Mouse (Mus musculus): ENCODE data around the gene Tnfsf13.

Gene Tnfsf13

DNA sequence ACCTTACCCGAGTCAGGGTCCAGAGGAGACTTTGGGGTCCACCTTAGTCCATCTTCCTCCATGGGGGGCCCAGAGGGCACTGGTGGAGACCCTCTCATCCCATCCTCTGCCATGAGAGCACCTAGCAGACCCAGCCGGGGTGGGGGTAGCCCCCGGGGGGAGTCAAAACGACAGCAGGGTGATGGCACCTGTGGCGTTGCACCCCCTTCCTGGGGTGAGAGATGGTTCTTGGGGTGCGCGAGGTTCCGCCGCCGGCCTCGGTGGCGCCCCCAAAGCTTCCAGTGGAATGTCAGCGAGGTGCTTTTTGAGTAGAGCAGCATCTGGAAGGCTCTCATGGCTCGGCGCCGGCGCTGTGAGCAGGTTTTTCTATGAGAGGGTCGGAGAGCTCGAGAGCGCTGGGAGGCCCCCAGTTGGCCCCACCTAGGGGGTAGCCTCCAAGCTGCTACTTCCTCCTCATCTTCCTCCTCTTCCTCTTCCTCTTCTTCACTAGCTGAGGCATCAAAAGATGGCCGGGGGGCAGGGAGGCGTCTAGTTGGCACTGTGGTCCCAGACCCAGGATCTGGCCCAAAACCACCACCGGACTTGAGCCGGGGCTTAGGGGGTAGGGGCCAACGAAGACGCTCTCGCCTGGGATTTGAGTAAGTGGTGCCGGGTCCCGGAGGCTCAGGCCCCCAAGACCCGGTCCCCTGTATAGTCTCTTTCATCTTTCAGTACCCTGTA lies 5.3 kb downstream of the Tnfsf13 start:
- DNase-seq, result no peak

DNA sequence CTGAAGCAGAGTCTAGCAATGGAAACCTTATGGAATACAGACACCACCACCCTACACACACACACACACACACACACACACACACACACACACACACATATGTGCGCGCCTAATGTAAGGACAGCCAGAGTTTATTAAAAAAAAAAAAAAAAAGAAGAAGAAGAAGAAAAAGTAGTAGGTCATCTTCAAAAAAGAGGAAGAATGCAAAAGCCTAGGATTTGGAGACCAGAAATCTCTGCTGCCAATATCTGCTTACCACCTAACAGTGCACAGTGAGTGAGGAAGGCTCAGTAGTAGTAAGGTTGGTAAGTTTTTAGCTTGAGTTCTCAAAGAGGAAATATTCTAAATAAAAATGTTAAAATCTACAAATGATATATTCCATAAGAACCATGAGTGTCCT lies 6.4 kb downstream of the Tnfsf13 start:
- no peak for DNase-seq

DNA sequence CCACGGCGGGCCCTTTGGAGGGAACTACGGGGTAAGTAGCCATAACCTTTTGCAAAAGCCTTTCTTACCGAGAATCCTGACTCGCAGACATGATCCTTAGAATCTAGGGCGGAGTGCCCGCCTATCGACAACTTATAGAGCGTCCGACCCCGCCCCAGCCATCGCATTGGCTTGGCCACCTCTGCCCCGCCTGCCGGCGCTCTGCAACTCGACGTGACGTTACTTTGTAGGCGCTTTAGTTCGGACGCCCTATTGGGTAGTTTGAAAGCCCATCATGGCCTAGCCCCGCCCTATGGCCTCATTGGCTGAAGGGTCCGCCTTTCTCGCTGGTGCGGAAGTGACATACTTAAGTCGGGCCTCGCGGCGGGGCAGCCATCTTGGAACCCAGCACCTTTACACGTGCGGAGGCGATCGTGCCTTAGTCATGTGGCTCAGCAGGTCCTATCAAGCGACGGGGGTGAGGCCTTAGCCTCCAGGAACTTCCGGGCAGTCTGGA lies 13.3 kb downstream of the Tnfsf13 start, which contains the start of gene Eif4a1:
Gene Eif4a1, minus strand, starts transcription at position 213 of the 496 bp plus-strand sequence.
- DNase-seq, result peak; percentile 100

DNA sequence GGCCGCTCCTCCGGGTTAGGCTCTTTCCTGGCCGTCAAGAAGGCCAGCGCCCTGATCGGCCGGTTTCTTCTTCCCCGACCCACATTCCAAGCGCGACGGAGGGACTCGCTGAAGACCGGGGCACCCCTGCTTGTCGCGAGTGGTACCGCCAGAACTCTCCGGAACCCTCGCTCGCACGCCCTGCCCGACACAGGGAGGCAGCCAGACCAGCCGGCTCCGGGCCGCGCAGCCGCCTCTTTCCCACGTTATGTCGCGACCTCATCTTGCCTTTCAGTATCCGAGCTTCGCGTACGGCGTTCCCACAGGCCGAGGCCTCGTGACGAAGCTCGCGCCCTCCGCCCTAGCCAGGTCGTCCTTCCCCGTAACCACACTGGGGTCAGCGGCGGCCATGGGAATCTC lies 13.9 kb downstream of the Tnfsf13 start:
- no peak for DNase-seq

DNA sequence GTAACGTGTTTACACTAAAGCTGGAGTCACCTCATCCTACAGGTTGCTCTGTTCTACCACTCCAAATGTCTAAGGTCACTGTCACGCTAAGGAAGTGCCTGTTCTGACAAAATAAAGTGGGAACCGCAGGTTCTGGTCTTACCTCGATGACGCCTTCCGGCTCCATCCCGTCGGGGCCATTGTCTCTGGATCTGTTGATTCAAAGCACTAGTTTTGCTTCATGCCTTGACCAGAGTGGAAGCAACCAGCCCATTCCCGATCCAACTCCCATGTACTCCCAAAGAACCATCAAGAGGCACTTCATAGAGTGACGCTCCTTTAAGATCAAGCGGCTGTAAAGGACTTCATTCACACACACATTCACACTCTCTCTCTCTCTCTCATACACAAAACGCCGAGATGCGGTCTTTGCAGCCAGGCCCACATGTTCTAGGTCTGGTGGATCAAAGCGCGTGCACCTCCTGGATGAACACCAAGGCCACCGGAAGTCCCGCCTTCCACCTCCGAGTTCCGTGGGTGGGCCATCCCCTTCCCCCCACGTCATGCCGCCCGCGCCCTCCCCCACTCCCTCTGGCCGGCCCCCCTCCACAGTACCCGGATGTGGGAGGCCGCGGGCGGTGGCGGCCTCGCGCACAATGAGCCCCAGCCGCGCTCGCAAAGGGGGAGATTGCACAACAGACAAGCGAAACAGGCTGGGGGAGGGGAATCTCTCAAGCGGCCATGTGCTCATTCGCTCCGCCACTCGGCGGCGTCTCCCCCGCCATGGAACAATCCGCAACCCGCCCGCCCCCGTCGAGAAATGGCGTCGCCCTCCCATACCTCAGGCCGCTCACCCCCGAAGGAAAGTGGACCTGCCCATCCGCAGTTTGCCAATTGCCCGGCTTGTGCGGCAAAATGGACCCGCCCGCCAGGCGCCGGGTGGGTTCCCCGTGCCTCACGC lies 14.5 kb downstream of the Tnfsf13 start:
- DNase-seq, result peak; percentile 91

DNA sequence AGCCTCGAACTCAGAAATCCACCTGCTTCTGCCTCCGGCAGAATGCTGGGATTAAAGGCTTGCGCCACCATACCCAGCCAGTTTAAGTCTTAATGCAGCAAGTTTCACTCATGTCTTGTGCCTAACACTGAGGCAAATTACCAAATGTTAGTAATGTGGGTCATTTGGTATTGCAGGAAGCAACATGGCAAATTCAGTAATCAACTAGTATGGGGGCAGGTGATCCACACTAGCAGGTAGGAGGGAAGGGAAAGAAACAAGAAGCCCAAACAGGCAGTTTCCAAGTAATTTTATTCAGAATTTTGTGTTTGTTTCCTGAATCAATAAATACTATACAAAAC lies 18.9 kb downstream of the Tnfsf13 start:
- DNase-seq, result no peak

DNA sequence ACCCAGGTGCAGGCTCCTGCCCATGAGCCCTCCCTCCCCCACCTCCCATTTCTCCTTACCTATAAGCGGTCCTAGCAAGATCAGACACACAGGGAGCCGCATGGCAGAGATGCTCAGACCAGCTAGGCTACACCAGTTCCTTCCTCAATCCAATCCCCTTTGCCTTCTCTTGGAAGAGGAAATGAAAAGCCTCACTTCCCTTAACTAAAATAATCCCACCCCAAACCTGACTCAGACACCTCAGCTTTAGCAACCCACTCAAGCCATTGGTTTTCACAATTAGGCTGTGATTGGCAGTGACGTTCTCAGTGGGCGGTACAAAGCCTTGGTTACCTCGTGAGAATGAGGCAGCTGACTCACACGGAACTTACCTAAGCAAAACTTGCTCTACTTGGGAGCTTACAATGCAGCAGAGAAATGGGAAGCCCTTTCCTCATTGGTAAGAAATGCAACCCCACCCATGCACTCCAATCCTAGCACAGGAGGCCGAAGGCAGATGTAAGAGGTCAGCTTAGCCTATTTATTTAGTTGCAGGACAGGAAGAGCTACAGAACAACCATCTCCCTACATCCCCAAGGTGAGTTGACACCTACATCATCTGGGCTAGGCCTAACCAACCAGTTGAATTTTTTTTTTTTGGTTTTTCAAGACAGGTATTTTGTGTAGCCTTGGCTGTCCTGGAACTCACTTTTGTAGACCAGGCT lies 19.5 kb downstream of the Tnfsf13 start, which contains the start of gene Cd68:
Gene Cd68, minus strand, starts transcription at position 193 of the 704 bp plus-strand sequence.
- DNase-seq, result peak; percentile 37

DNA sequence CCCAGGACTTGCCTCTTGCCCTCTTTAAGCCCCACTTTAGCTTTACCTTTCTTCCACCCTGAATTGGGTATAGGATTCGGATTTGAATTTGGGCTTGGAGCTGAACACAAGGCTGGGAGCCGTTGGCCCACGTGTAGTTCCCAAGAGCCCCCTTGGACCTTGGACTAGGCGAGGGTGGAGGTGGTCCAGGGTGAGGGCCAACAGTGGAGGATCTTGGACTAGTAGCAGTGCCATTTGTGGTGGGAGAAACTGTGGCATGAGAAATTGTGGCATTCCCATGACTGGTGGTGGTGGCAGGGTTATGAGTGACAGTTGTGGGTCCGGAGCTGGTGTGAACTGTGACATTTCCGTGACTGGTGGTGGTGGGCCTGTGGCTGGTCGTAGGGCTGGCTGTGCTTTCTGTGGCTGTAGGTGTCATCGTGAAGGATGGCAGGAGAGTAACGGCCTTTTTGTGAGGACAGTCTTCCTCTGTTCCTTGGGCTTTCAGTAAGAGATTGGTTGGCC lies 20.1 kb downstream of the Tnfsf13 start:
- no peak for DNase-seq

DNA sequence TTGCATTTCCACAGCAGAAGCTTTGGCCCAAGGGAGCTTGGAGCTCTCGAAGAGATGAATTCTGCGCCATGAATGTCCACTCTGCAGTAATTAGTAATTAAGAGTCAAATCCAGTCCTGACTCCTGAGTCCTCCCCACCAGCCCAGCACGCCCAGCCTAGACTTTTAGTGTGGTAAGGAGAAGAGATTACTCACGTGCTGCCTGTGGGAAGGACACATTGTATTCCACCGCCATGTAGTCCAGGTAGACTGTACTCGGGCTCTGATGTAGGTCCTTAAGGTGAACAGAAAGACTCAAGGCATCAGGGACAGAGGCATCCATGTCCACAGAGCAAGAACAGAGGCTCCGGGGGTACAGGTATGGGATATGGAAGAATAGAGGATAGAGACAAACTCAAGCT lies 20.7 kb downstream of the Tnfsf13 start:
- no peak for DNase-seq

DNA sequence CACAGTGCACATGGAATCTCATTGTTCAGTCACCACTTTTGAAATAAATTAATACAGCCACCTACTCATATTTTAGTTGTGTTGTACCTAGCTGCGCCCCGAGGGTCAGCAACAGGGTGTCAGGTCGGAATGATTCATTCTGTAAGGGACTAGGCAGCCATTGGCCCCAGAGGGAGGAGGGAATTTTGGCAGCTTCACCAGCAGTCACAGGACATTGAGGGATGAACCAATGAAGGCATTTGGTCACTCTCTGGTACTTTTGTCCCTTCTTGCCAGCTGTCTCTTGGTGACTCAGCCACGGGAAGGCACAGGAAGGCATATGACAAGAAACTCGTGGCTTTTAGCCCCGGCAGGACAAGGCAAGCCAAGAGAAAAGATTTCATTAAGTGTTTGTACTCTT lies 21.8 kb downstream of the Tnfsf13 start:
- peak; percentile 58 for DNase-seq

DNA sequence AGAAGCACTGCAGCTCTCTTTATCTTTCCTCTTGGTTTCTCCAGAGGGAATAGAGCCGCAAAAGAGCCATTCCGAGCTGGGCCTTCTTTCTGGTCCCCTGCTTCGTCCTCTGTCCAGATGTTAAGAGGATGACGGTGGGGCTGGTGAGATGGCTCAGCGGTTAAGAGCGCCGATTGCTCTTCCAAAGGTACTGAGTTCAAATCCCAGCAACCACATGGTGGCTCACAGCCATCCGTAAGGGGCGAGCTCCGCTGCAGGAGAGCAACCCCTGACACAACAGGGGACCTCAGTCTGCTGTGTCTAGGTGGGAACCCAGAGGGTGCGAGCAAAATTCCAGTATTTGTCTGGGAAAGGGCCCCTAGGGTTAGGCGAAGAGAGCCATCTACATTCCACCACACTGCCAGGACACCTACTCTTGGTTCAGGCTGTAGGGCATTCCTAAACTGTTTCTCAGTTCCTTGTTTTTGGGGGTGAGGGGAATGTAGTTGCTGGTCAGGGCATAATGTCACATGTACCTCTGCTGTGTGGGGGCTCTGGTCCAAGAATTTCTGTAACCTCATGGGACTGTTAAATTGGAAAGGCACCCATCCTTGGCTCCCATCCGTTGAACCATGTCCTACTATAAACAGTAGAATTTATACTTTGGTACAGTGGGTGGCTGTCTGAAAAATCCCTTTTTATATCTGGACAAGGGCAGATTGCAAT lies 22.5 kb downstream of the Tnfsf13 start:
- DNase-seq, result peak; percentile 38

DNA sequence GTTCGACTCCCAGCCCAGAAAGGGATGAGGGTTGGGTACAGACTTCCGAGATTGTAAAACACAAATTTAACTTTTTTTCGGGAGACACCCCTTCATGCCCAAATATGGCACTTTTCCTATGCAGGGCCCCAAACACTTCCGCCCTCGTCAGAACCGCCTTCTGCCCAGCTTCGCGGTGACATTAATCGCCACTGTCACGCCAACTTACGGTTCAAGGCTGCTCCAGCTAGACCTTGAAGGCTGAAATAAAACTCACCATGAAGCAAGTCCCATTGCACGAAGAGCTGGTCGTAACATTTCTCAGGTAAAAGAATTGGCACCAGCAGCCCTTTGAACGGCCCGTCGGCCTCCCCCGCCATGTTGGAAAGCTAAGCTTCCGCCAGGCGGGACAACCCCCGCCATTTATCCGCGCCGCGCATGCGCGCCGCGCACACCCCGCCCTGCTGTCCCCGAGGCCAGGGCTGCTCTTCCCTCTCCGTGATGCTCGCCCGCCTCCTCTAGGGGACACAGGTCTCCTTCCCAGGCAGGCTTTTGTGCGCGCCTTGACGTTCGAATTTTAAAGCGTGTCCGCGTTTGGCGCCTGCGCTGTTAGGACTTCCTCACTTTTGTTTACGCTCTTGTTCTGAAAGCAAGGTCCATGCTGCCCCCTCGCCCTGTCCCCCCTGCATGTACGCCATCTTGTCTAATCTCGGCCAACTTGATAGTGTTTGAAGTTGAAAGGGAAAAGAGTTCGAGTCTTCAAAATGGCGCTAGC lies 23.2 kb downstream of the Tnfsf13 start, which contains the start of gene Mpdu1:
Gene Mpdu1, minus strand, starts transcription at position 430 of the 754 bp plus-strand sequence.
- peak; percentile 96 for DNase-seq

DNA sequence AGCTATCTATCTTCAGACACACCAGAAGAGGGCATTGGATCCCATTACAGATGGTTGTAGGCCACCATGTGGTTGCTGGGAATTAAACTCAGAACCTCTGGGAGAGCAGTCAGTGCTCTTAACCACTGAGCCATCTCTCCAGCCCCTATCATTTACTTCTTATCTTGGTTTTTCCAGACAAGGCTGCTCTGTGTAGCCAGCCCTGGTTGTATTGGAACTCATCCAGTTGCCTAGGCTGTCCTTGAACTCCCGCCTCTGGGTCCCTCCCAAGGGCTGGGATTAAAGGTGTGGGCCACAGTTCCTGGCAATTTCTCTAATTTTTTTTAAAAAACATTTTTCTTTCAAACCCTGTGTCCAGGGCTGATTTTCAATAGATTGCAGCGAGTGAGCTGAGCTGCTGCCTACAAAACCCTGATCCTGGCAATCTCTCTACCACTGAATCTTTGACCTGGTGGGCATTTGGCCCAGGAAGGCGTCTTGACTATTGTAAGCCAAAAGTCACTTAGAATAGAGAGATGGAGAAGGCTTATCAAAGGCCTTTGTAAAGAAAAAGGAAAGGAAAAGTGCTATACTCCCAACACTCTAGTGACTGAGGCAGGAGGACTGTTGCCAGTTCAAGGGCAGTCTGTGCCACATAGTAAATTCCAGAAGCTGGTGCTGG lies 24.2 kb downstream of the Tnfsf13 start:
- DNase-seq, result no peak

DNA sequence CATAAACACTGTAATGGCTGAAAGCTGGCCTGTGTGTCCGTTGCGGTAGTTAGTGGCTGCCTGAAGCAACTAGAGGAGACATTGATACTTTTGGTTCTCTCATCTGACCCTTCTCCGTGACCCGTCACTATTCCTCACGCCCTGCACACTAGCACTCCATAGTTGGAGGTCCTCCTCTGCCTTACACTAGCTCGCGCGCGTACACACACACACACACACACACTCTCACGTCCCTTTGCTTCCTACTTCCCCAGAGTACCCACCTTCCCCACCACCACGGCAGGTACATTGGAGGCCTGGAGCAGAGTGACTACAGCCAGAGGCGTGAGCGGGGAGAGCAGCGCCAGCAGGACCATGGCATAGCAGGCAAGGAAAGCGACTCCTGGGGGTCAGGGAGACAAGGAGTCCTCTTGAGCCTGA lies 28.1 kb downstream of the Tnfsf13 start:
- no peak for DNase-seq

DNA sequence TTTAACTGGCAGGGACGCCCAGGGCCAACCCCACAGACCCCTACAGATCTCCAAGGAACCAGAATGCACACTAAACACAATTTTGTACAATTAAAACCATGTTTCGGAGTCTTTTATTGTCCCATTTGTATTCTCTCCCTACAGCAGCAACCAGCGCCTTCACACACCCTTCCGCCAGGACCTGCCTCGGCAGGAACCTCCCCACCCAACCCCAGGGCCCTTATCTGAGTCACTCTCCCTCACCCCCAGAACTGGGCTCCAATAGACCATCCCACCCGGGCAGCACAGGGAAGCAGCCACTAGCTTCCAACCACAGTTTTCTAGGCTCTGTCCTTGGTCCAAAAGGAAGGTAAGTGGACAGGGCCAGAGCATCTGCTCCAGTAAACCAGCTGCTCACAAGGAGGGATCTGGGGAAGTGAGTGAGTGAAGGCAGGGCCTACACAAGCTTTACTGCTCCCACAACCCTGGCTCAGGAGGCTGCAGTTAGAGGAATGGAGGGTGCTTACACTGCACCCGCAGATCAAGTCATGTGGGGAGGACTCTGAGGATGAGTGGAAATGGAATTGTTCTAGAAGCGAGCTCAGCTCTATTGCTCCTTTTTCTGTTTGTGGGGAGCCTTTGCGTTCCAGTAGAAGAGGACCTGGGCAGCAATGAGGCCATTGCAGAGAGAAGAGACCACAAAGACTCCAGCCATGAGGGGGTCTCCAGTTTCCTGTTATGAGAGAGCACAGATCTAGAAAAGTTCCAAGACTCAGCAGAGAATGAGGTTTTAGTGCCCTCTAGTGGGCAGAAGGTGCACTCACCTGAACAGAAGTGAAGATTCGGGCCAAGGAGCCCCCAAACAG lies 28.7 kb downstream of the Tnfsf13 start:
- DNase-seq, result no peak

DNA sequence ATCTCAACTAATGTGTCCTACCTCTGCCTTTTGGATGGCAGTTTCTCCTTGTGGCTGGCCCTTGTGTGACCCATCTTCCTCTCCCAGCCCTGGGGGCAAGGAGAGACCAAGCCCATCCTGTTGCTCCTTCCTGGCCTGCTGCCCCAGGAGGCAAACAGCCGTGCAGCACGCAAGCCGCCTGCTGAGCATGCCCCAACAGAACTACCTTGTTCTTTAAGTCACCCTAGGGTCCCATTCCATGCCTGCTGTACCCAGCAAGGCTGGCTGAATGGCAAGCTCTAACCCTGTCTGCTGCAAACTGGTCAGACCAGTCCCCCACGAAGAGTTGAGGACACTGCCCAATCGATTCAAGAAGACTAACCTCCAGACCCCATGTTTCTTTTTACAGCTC lies 29.5 kb downstream of the Tnfsf13 start:
- DNase-seq, result no peak

DNA sequence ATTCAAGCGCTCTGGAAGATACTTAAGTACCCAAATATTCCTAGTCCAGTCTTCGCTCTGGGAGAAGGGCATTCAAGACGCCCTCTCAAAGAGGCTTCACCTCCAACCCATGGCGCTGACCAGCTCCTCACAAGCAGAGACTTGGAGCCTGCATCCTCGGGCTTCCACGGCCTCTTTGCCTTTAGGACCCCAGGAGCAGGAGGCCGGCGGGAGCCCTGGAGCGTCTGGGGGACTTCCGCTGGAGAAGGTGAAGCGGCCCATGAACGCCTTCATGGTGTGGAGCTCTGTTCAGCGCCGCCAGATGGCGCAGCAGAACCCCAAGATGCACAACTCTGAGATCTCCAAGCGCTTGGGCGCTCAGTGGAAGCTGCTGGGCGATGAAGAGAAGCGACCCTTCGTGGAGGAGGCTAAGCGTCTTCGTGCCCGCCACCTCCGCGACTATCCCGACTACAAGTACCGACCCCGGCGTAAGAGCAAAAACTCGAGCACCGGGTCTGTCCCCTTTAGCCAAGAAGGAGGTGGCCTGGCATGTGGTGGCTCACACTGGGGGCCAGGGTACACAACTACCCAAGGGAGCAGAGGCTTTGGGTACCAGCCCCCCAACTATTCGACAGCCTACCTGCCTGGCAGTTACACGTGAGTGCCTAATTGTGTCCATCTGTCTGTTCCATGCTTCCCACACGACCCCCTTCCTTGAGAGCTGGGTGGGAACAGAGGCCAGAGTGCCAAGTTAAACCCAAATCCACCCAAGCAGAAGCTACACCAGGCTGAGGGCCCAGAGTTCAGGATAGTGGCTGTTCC lies 30.1 kb downstream of the Tnfsf13 start, which contains the start of gene Sox15:
Gene Sox15, plus strand, starts transcription at position 51 of the 801 bp plus-strand sequence.
- no peak for DNase-seq

DNA sequence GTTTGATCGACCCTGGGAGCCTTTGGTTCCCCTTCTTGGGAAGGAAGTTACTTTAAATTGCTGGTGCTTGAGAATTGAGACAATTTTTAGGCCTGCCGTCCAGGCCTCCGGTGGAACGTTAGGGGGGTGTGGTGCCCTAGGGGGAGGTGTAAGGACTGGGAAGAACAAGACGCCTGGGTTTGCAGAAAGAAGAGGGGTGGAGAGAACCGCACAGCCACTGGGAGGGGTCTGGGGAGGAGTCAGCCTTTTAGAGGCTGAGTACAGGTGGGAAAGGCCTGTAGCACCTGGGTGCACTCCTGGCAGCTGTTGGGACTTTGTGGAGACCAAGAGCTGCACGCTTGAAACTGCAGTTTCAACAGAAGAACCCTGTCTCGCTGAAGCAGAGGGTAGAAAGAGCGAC lies 30.8 kb downstream of the Tnfsf13 start:
- DNase-seq, result no peak

DNA sequence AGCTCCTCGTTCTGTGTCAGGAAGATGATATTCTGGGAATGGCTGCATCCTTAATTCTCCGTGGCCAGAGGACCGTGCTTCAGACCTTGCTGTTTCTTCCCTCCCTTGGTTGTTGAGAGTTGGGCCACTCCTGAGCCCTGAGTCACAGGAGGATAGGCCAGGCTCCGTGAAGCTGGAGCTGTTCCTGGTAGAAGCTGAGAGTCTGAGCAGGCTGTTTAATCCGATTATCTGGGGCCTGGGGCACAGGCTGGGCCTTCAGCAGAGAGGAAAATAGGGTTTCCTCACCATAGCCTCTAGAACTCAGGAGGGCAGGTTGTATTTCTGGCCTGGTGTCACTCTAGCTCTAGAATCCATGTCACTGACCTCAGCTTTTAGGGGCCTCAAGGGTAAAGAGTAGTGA lies 32.2 kb downstream of the Tnfsf13 start:
- no peak for DNase-seq

All from kidney, adult 11 months (tissue).